Mouse (Mus musculus): ENCODE data around the gene Ptprf. TPM values are rescaled to one million over a fixed set of nuclear protein-coding genes. Genes with fewer than 3 reads are reported as not detected.

Ptprf gene
- polyA plus RNA-seq, 1 experiment from 2014 or later, result 26.9 TPM

- WGBS, result 55% methylated on average over 1 of the region's 1 CpGs
- no peaks in the 10 kb centered on the region for H3K27me3 ChIP-seq (replicated peaks)
- no peak overlapping the region for H3K9ac ChIP-seq
- no peak overlapping the region for H3K4me2 ChIP-seq
- peaks cover 56% of the 10 kb centered on the region for H3K4me1 ChIP-seq
- no peak for ATAC-seq (ENCODE audit: extremely low read depth, insufficient number of reproducible peaks, low FRiP score, low TSS enrichment)
- H3K9me3 ChIP-seq, result no peaks in the 10 kb centered on the region
- H3K4me3 ChIP-seq, result no peak overlapping the region
- no peak overlapping the region for H3K27ac ChIP-seq (replicated peaks)
- peaks cover 40% of the 10 kb centered on the region for H3K36me3 ChIP-seq
Measured at GRCm38 (mm10) chr4:118282182-118282562, 9.0 kb downstream of the Ptprf start.

- ATAC-seq (ENCODE audit: extremely low read depth, insufficient number of reproducible peaks, low FRiP score, low TSS enrichment), result no peak
- 69% methylated on average over 13 of the region's 13 CpGs for WGBS
- Histone ChIP-seq H3K36me3 (peaks cover 38% of the 10 kb centered on the region), H3K9me3 (no peaks in the 10 kb centered on the region), H3K27ac (replicated peaks) (0 out of 2 replicates have a peak overlapping the region, but pooled peaks have one; percentile 4), H3K4me3 (no peak overlapping the region), H3K4me2 (no peak overlapping the region), H3K9ac (no peak overlapping the region), H3K4me1 (peaks cover 60% of the 10 kb centered on the region), H3K27me3 (replicated peaks) (no peaks in the 10 kb centered on the region)
Measured at GRCm38 (mm10) chr4:118281444-118282181, 9.6 kb downstream of the Ptprf start.

GRCm38 (mm10) chr4:118280506-118280905 lies 10.7 kb downstream of the Ptprf start:
- no peak for ATAC-seq (ENCODE audit: extremely low read depth, insufficient number of reproducible peaks, low FRiP score, low TSS enrichment)
- H3K36me3 ChIP-seq, result peaks cover 35% of the 10 kb centered on the region
- H3K9ac ChIP-seq, result 0 out of 2 replicates have a peak overlapping the region, but pooled peaks have one; percentile 33

GRCm38 (mm10) chr4:118276520-118277232 lies 14.5 kb downstream of the Ptprf start:
- Histone ChIP-seq H3K36me3 (peaks cover 37% of the 10 kb centered on the region), H3K4me2 (peak overlapping the region; percentile 33), H3K4me1 (peaks cover 77% of the 10 kb centered on the region)

More at GRCm38 (mm10) chr4:118280506-118280905, 10.7 kb downstream of the Ptprf start:
- Histone ChIP-seq H3K4me2 (no peak overlapping the region), H3K27ac (replicated peaks) (no peak overlapping the region), H3K27me3 (replicated peaks) (no peaks in the 10 kb centered on the region), H3K4me3 (no peak overlapping the region), H3K4me1 (peaks cover 62% of the 10 kb centered on the region), H3K9me3 (no peaks in the 10 kb centered on the region)
- 74% methylated on average over 7 of the region's 7 CpGs for WGBS

GRCm38 (mm10) chr4:118275601-118276519 lies 15.3 kb downstream of the Ptprf start:
- H3K4me3 ChIP-seq, result no peak overlapping the region
- H3K9me3 ChIP-seq, result no peaks in the 10 kb centered on the region
- H3K9ac ChIP-seq, result peak overlapping the region; percentile 61
- no peaks in the 10 kb centered on the region for H3K27me3 ChIP-seq (replicated peaks)
- H3K36me3 ChIP-seq, result peaks cover 41% of the 10 kb centered on the region
- H3K4me1 ChIP-seq, result peaks cover 72% of the 10 kb centered on the region
- H3K4me2 ChIP-seq, result peak overlapping the region; percentile 33
- peak overlapping the region; percentile 33 for H3K27ac ChIP-seq (replicated peaks)
- WGBS, result 79% methylated on average over 6 of the region's 6 CpGs
- ATAC-seq (ENCODE audit: extremely low read depth, insufficient number of reproducible peaks, low FRiP score, low TSS enrichment), result no peak

More at GRCm38 (mm10) chr4:118276520-118277232, 14.5 kb downstream of the Ptprf start:
- WGBS, result 44% methylated on average over 9 of the region's 9 CpGs
- no peaks in the 10 kb centered on the region for H3K27me3 ChIP-seq (replicated peaks)
- peak overlapping the region; percentile 33; the same call in 1 of the 2 replicates for H3K27ac ChIP-seq (replicated peaks)
- peak overlapping the region; percentile 61; the same call in 1 of the 2 replicates for H3K9ac ChIP-seq
- no peaks in the 10 kb centered on the region for H3K9me3 ChIP-seq
- H3K4me3 ChIP-seq, result no peak overlapping the region
- ATAC-seq (ENCODE audit: extremely low read depth, insufficient number of reproducible peaks, low FRiP score, low TSS enrichment), result peak; percentile 56; the same call in 1 of the 2 replicates

- Histone ChIP-seq H3K9ac (peak overlapping the region; percentile 37; the same call in 1 of the 2 replicates), H3K36me3 (peaks cover 43% of the 10 kb centered on the region), H3K4me1 (peaks cover 74% of the 10 kb centered on the region), H3K4me3 (no peak overlapping the region), H3K27ac (replicated peaks) (no peak overlapping the region), H3K9me3 (no peaks in the 10 kb centered on the region), H3K4me2 (no peak overlapping the region), H3K27me3 (replicated peaks) (no peaks in the 10 kb centered on the region)
- WGBS, result 65% methylated on average over 7 of the region's 7 CpGs
- no peak for ATAC-seq (ENCODE audit: extremely low read depth, insufficient number of reproducible peaks, low FRiP score, low TSS enrichment)
Measured at GRCm38 (mm10) chr4:118274521-118274920, 16.7 kb downstream of the Ptprf start.

- H3K9ac ChIP-seq, result no peak overlapping the region
- H3K4me3 ChIP-seq, result no peak overlapping the region
- no peak overlapping the region for H3K27ac ChIP-seq (replicated peaks)
- H3K9me3 ChIP-seq, result no peaks in the 10 kb centered on the region
- no peak overlapping the region for H3K4me2 ChIP-seq
- 77% methylated on average over 8 of the region's 8 CpGs for WGBS
- H3K27me3 ChIP-seq (replicated peaks), result no peaks in the 10 kb centered on the region
- peaks cover 45% of the 10 kb centered on the region for H3K36me3 ChIP-seq
- no peak for ATAC-seq (ENCODE audit: extremely low read depth, insufficient number of reproducible peaks, low FRiP score, low TSS enrichment)
- H3K4me1 ChIP-seq, result peaks cover 80% of the 10 kb centered on the region
Measured at GRCm38 (mm10) chr4:118273998-118274397, 17.2 kb downstream of the Ptprf start.

GRCm38 (mm10) chr4:118273545-118273944 lies 17.7 kb downstream of the Ptprf start:
- Histone ChIP-seq H3K27ac (replicated peaks) (0 out of 2 replicates have a peak overlapping the region, but pooled peaks have one; percentile 24), H3K27me3 (replicated peaks) (no peaks in the 10 kb centered on the region), H3K9ac (no peak overlapping the region), H3K4me1 (peaks cover 84% of the 10 kb centered on the region), H3K4me3 (no peak overlapping the region), H3K36me3 (peaks cover 45% of the 10 kb centered on the region), H3K4me2 (no peak overlapping the region), H3K9me3 (no peaks in the 10 kb centered on the region)
- no peak for ATAC-seq (ENCODE audit: extremely low read depth, insufficient number of reproducible peaks, low FRiP score, low TSS enrichment)
- 63% methylated on average over 5 of the region's 5 CpGs for WGBS

GRCm38 (mm10) chr4:118272871-118273270 lies 18.3 kb downstream of the Ptprf start:
- no peak overlapping the region for H3K4me2 ChIP-seq
- no peak overlapping the region for H3K27ac ChIP-seq (replicated peaks)
- H3K27me3 ChIP-seq (replicated peaks), result no peaks in the 10 kb centered on the region
- 88% methylated on average over 3 of the region's 3 CpGs for WGBS
- H3K9ac ChIP-seq, result no peak overlapping the region
- H3K36me3 ChIP-seq, result peaks cover 49% of the 10 kb centered on the region
- peaks cover 80% of the 10 kb centered on the region for H3K4me1 ChIP-seq
- no peak overlapping the region for H3K4me3 ChIP-seq
- no peak for ATAC-seq (ENCODE audit: extremely low read depth, insufficient number of reproducible peaks, low FRiP score, low TSS enrichment)
- H3K9me3 ChIP-seq, result no peaks in the 10 kb centered on the region

- no peak overlapping the region for H3K27ac ChIP-seq (replicated peaks)
- 61% methylated on average over 5 of the region's 5 CpGs for WGBS
- no peak for ATAC-seq (ENCODE audit: extremely low read depth, insufficient number of reproducible peaks, low FRiP score, low TSS enrichment)
Measured at GRCm38 (mm10) chr4:118272258-118272657, 18.9 kb downstream of the Ptprf start.

More at GRCm38 (mm10) chr4:118272258-118272657, 18.9 kb downstream of the Ptprf start:
- H3K36me3 ChIP-seq, result peaks cover 56% of the 10 kb centered on the region
- no peak overlapping the region for H3K4me2 ChIP-seq
- H3K9me3 ChIP-seq, result no peaks in the 10 kb centered on the region
- no peaks in the 10 kb centered on the region for H3K27me3 ChIP-seq (replicated peaks)
- peaks cover 74% of the 10 kb centered on the region for H3K4me1 ChIP-seq
- peak overlapping the region; percentile 33 for H3K9ac ChIP-seq
- H3K4me3 ChIP-seq, result no peak overlapping the region

Data from heart, embryonic 13.5 days (tissue).